Mouse (Mus musculus): ENCODE data around the gene 2610528A11Rik.

DNA sequence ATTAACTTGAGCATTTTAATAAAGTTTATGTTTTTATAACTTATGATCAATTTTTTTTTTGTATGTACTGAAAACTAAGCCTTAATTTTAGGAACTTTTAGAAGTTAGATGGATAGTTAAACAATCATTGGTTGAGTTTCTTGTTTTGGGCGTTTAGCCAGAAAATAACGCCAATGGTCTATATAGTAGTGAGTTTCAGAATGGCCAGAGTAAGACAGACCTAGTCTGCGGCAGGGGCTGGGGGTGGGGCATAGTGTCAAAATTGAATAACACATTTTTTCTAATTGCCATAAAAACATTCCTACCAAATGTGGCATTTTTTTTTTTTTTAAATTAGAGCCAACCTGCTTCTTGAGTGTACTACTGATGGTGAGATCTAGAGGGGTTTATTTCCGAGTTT is 22.3 kb upstream of the 2610528A11Rik start:
- TF ChIP-seq CTCF (IDR thresholded peaks at IDR 0.05; ENCODE audit: borderline replicate concordance, insufficient read depth, low read depth, low read length) = no peak
- TF ChIP-seq POLR2A (IDR thresholded peaks at IDR 0.05; ENCODE audit: borderline replicate concordance, insufficient read depth, low read length) = no peak

Data from cerebellum, adult 2 months (tissue).